Mouse (Mus musculus): ENCODE measurements at regions not wholly inside any gene's neighbourhood (a gene's known extent, or its start where the extent isn't known, plus 50 kb on each side); places are given as distances from the start of the nearest gene placed in this dataset.
A peak's percentile ranks its signal among the peaks of the same experiment; 100 is the strongest.

DNA sequence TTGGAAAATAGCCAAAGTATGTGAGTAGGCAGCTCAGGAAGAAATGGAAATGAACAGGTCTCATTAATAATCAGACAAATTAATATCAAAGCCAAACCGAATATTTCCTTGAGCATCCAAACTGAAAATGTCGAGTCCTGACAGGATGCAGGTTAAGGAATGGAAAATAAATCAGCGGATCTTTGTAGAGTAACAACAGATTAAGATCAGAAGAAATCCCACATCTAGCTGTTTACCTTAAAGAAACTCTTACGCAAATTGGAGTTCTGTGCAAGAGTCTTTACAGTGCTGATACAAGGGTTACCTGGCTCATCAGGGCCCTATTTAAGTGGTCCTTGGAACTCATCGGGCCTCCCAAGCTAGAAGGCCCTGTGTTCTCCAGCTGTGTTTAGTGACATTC, 92.0 kb downstream of the Gm19935 start:
- Histone ChIP-seq H3K9me3 (ENCODE audit: control insufficient read depth, low read length) (no peaks in the 10 kb centered on the region), H3K4me2 (ENCODE audit: low read depth, low read length) (no peak overlapping the region)
- WGBS = 82% methylated on average over 5 of the region's 5 CpGs

GRCm38 (mm10) chr8:90716436-90716835, 100.8 kb downstream of the Gm19935 start:
- Histone ChIP-seq H3K27ac (ENCODE audit: low read length) (no peak overlapping the region), H3K4me3 (ENCODE audit: low read length) (no peak overlapping the region), H3K27me3 (replicated peaks; ENCODE audit: control insufficient read depth, insufficient read depth, low read length) (no peaks in the 10 kb centered on the region), H3K4me2 (ENCODE audit: low read depth, low read length) (no peak overlapping the region), H3K9me3 (ENCODE audit: control insufficient read depth, low read length) (no peaks in the 10 kb centered on the region), H3K4me1 (ENCODE audit: control insufficient read depth, insufficient read depth, low read length) (no peaks in the 10 kb centered on the region), H3K9ac (ENCODE audit: low read depth, low read length) (no peak overlapping the region), H3K36me3 (ENCODE audit: control insufficient read depth, insufficient read depth, low read length) (no peaks in the 10 kb centered on the region)
- ATAC-seq = no peak
- WGBS = 35% methylated on average over 3 of the region's 3 CpGs

More for the DNA sequence above, 92.0 kb downstream of the Gm19935 start:
- H3K9ac ChIP-seq (ENCODE audit: low read depth, low read length) = no peak overlapping the region
- no peaks in the 10 kb centered on the region for H3K4me1 ChIP-seq (ENCODE audit: control insufficient read depth, insufficient read depth, low read length)
- no peaks in the 10 kb centered on the region for H3K27me3 ChIP-seq (replicated peaks; ENCODE audit: control insufficient read depth, insufficient read depth, low read length)
- H3K4me3 ChIP-seq (ENCODE audit: low read length) = no peak overlapping the region
- no peaks in the 10 kb centered on the region for H3K36me3 ChIP-seq (ENCODE audit: control insufficient read depth, insufficient read depth, low read length)
- no peak overlapping the region for H3K27ac ChIP-seq (ENCODE audit: low read length)
- ATAC-seq = no peak

DNA sequence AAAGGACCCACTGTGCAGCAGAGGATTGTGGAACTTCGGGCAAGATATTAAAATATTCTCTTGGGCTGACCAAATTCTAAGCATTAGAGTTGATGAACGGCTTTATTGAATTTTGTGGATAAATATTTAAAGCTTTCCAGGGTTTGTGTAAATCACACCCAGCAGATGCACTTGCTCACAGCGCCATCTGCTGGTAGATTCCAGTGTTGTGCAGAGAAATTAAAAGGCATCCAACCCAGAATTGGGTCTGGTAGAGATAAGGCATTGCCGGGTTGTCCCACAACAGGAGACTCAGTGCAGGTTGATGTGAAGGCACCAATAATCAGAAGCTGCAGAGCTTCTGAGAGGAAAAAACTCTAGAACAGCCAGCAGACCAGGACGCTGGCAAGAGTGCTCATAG, 108.7 kb downstream of the Gm19935 start:
- WGBS = 9% methylated on average over 5 of the region's 5 CpGs
- ATAC-seq = no peak

DNA sequence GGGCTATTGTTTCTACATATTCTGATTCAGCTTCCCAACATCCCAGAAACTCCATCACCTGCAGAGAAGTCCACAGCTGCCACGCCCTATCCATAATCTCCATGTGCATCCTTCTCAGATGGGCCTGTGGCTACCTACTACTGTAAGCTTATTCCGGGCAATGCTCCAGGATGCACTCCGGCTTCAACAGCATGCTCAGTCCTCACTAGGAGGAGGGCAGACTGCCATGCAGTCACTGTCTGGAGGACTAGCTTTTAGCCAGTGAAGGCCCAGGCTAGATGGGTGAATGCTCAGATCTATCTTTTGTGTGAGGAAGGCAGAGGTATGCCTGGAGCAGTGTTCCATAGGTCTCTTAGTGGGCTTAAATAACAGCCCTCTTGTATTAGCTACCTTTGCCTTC, 124.7 kb downstream of the Gm19935 start:
- Histone ChIP-seq H3K27me3 (replicated peaks; ENCODE audit: control insufficient read depth, insufficient read depth, low read length) (no peaks in the 10 kb centered on the region), H3K4me2 (ENCODE audit: low read depth, low read length) (no peak overlapping the region), H3K36me3 (ENCODE audit: control insufficient read depth, insufficient read depth, low read length) (no peaks in the 10 kb centered on the region), H3K27ac (ENCODE audit: low read length) (no peak overlapping the region), H3K9me3 (ENCODE audit: control insufficient read depth, low read length) (no peaks in the 10 kb centered on the region), H3K9ac (ENCODE audit: low read depth, low read length) (no peak overlapping the region), H3K4me1 (ENCODE audit: control insufficient read depth, insufficient read depth, low read length) (no peaks in the 10 kb centered on the region), H3K4me3 (ENCODE audit: low read length) (no peak overlapping the region)
- WGBS = 89% methylated on average over 3 of the region's 3 CpGs
- no peak for ATAC-seq

More for the DNA sequence above, 108.7 kb downstream of the Gm19935 start:
- H3K9me3 ChIP-seq (ENCODE audit: control insufficient read depth, low read length) = no peaks in the 10 kb centered on the region
- H3K36me3 ChIP-seq (ENCODE audit: control insufficient read depth, insufficient read depth, low read length) = no peaks in the 10 kb centered on the region
- no peaks in the 10 kb centered on the region for H3K4me1 ChIP-seq (ENCODE audit: control insufficient read depth, insufficient read depth, low read length)
- H3K4me2 ChIP-seq (ENCODE audit: low read depth, low read length) = no peak overlapping the region
- no peak overlapping the region for H3K4me3 ChIP-seq (ENCODE audit: low read length)
- H3K9ac ChIP-seq (ENCODE audit: low read depth, low read length) = no peak overlapping the region
- H3K27ac ChIP-seq (ENCODE audit: low read length) = no peak overlapping the region
- no peaks in the 10 kb centered on the region for H3K27me3 ChIP-seq (replicated peaks; ENCODE audit: control insufficient read depth, insufficient read depth, low read length)

DNA sequence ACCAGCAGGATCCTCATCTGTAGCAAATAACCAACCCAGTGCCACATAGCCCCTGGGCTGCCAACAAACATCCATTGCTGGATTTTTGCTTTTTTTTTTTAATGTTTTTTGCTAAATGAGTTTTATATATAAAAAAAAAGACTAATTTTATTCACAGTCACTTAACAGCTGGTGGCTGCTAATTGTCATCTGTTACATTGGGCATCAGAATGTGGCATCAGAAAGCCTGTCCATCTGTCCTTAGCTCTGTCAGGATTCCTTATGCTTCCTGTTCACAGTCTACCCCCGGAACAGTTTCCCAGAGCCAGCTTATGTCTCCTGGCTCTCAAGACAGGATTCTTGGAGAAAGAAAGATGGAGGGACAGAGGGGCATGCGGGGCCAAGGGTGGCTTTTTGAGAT, 132.1 kb downstream of the Gm19935 start:
- no peak for ATAC-seq
- Histone ChIP-seq H3K27ac (ENCODE audit: low read length) (no peak overlapping the region), H3K4me2 (ENCODE audit: low read depth, low read length) (no peak overlapping the region), H3K9me3 (ENCODE audit: control insufficient read depth, low read length) (no peaks in the 10 kb centered on the region), H3K27me3 (replicated peaks; ENCODE audit: control insufficient read depth, insufficient read depth, low read length) (no peaks in the 10 kb centered on the region), H3K36me3 (ENCODE audit: control insufficient read depth, insufficient read depth, low read length) (no peaks in the 10 kb centered on the region), H3K4me1 (ENCODE audit: control insufficient read depth, insufficient read depth, low read length) (no peaks in the 10 kb centered on the region), H3K4me3 (ENCODE audit: low read length) (no peak overlapping the region), H3K9ac (ENCODE audit: low read depth, low read length) (no peak overlapping the region)
- WGBS = 90% methylated on average over 2 of the region's 2 CpGs

GRCm38 (mm10) chr8:90670471-90671057, 146.6 kb downstream of the Gm19935 start:
- H3K4me3 ChIP-seq (ENCODE audit: low read length) = peak overlapping the region; percentile 40
- H3K4me1 ChIP-seq (ENCODE audit: control insufficient read depth, insufficient read depth, low read length) = no peaks in the 10 kb centered on the region
- WGBS = 2% methylated on average over 14 of the region's 14 CpGs
- H3K4me2 ChIP-seq (ENCODE audit: low read depth, low read length) = peak overlapping the region; percentile 62
- H3K9ac ChIP-seq (ENCODE audit: low read depth, low read length) = peak overlapping the region; percentile 49; the same call in 1 of the 2 replicates
- no peaks in the 10 kb centered on the region for H3K36me3 ChIP-seq (ENCODE audit: control insufficient read depth, insufficient read depth, low read length)
- ATAC-seq = peak; percentile 52; the same call in 1 of the 2 replicates
- H3K27ac ChIP-seq (ENCODE audit: low read length) = no peak overlapping the region
- H3K27me3 ChIP-seq (replicated peaks; ENCODE audit: control insufficient read depth, insufficient read depth, low read length) = no peaks in the 10 kb centered on the region
- no peaks in the 10 kb centered on the region for H3K9me3 ChIP-seq (ENCODE audit: control insufficient read depth, low read length)

- Histone ChIP-seq H3K4me2 (ENCODE audit: low read depth, low read length) (no peak overlapping the region), H3K27ac (ENCODE audit: low read length) (no peak overlapping the region), H3K9me3 (ENCODE audit: control insufficient read depth, low read length) (no peaks in the 10 kb centered on the region), H3K36me3 (ENCODE audit: control insufficient read depth, insufficient read depth, low read length) (no peaks in the 10 kb centered on the region), H3K9ac (ENCODE audit: low read depth, low read length) (no peak overlapping the region), H3K4me1 (ENCODE audit: control insufficient read depth, insufficient read depth, low read length) (no peaks in the 10 kb centered on the region), H3K4me3 (ENCODE audit: low read length) (no peak overlapping the region), H3K27me3 (replicated peaks; ENCODE audit: control insufficient read depth, insufficient read depth, low read length) (no peaks in the 10 kb centered on the region)
- ATAC-seq = no peak
- WGBS = 61% methylated on average over 9 of the region's 9 CpGs
These were observed 147.8 kb downstream of the Gm19935 start for GRCm38 (mm10) chr8:90669396-90669795.

- Histone ChIP-seq H3K27ac (ENCODE audit: low read length) (no peak overlapping the region), H3K9me3 (ENCODE audit: control insufficient read depth, low read length) (0 out of 2 replicates have a peak, but pooled peaks cover 3% of the 10 kb centered on the region), H3K9ac (ENCODE audit: low read depth, low read length) (no peak overlapping the region), H3K4me3 (ENCODE audit: low read length) (no peak overlapping the region), H3K27me3 (replicated peaks; ENCODE audit: control insufficient read depth, insufficient read depth, low read length) (no peaks in the 10 kb centered on the region), H3K4me2 (ENCODE audit: low read depth, low read length) (no peak overlapping the region), H3K4me1 (ENCODE audit: control insufficient read depth, insufficient read depth, low read length) (no peaks in the 10 kb centered on the region), H3K36me3 (ENCODE audit: control insufficient read depth, insufficient read depth, low read length) (no peaks in the 10 kb centered on the region)
- no peak for ATAC-seq
- WGBS = 23% methylated on average over 3 of the region's 3 CpGs
These were observed 158.1 kb downstream of the Gm19935 start for GRCm38 (mm10) chr8:90659066-90659465.

GRCm38 (mm10) chr8:90657641-90658051, 159.5 kb downstream of the Gm19935 start:
- H3K36me3 ChIP-seq (ENCODE audit: control insufficient read depth, insufficient read depth, low read length) = no peaks in the 10 kb centered on the region
- H3K4me2 ChIP-seq (ENCODE audit: low read depth, low read length) = no peak overlapping the region
- H3K27ac ChIP-seq (ENCODE audit: low read length) = no peak overlapping the region
- H3K9me3 ChIP-seq (ENCODE audit: control insufficient read depth, low read length) = 0 out of 2 replicates have a peak, but pooled peaks cover 3% of the 10 kb centered on the region
- no peaks in the 10 kb centered on the region for H3K4me1 ChIP-seq (ENCODE audit: control insufficient read depth, insufficient read depth, low read length)
- H3K9ac ChIP-seq (ENCODE audit: low read depth, low read length) = no peak overlapping the region
- no peak overlapping the region for H3K4me3 ChIP-seq (ENCODE audit: low read length)
- no peaks in the 10 kb centered on the region for H3K27me3 ChIP-seq (replicated peaks; ENCODE audit: control insufficient read depth, insufficient read depth, low read length)
- ATAC-seq = no peak
- 26% methylated on average over 7 of the region's 7 CpGs for WGBS

- Histone ChIP-seq H3K9ac (ENCODE audit: low read depth, low read length) (no peak overlapping the region), H3K27me3 (replicated peaks; ENCODE audit: control insufficient read depth, insufficient read depth, low read length) (no peaks in the 10 kb centered on the region), H3K27ac (ENCODE audit: low read length) (no peak overlapping the region), H3K36me3 (ENCODE audit: control insufficient read depth, insufficient read depth, low read length) (no peaks in the 10 kb centered on the region), H3K4me3 (ENCODE audit: low read length) (no peak overlapping the region), H3K9me3 (ENCODE audit: control insufficient read depth, low read length) (0 out of 2 replicates have a peak, but pooled peaks cover 2% of the 10 kb centered on the region), H3K4me1 (ENCODE audit: control insufficient read depth, insufficient read depth, low read length) (no peaks in the 10 kb centered on the region), H3K4me2 (ENCODE audit: low read depth, low read length) (no peak overlapping the region)
- ATAC-seq = no peak
- WGBS = 74% methylated on average over 5 of the region's 5 CpGs
These were observed 160.1 kb downstream of the Gm19935 start for GRCm38 (mm10) chr8:90657116-90657515.

All from intestine, embryonic 16.5 days (tissue).